Mouse (Mus musculus): ENCODE data around the gene Gm16253. TPM values are rescaled to one million over a fixed set of nuclear protein-coding genes. Genes with fewer than 3 reads are reported as not detected.

The Gm16253 gene
- polyA plus RNA-seq, 2 experiments, result 0.19 to 0.37 TPM

DNA sequence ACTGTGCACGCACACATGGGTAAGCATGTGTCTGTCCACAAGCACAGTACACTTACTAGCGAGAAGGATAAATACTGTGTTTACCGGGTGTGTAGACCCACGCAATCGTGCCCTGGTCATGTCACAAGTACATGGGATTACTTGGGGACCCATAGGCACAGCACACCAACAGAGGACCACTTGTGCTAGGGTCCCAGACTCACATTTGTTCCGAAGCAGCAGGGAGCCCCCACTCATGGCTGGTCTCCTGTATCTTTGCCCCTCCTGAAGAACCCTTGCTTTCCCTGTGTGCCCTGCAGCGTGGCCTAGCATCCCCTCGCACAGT is 22.2 kb downstream of the Gm16253 start:
- H3K4me3 ChIP-seq (replicated peaks; ENCODE audit: low read length), result peak overlapping the region; percentile 45; the same call in 1 of the 2 replicates
- no peak overlapping the region for H3K27ac ChIP-seq (replicated peaks; ENCODE audit: low read depth, low read length)
- 39% methylated on average over 8 of the region's 8 CpGs for WGBS
- no peaks in the 10 kb centered on the region for H3K9me3 ChIP-seq (ENCODE audit: control insufficient read depth, low read length)
- no peaks in the 10 kb centered on the region for H3K27me3 ChIP-seq (ENCODE audit: control insufficient read depth, insufficient read depth, low read length)
- no peak for ATAC-seq (ENCODE audit: low FRiP score, low read depth)
- no peak for DNase-seq (ENCODE audit: low spot score)
- H3K9ac ChIP-seq (ENCODE audit: low read depth, low read length, severe bottlenecking), result peak overlapping the region; percentile 66; the same call in 1 of the 2 replicates
- peak overlapping the region; percentile 99 for H3K4me2 ChIP-seq (replicated peaks; ENCODE audit: low read depth, low read length, severe bottlenecking)
- no peak for TF ChIP-seq POLR2A (IDR thresholded peaks at IDR 0.05; ENCODE audit: borderline replicate concordance, extremely low read depth, insufficient read depth, insufficient read length)
- peaks cover 3% of the 10 kb centered on the region for H3K36me3 ChIP-seq (ENCODE audit: control insufficient read depth, insufficient read depth, low read length)
- H3K4me1 ChIP-seq (ENCODE audit: control insufficient read depth, insufficient read depth, low read length), result peaks cover 45% of the 10 kb centered on the region

DNA sequence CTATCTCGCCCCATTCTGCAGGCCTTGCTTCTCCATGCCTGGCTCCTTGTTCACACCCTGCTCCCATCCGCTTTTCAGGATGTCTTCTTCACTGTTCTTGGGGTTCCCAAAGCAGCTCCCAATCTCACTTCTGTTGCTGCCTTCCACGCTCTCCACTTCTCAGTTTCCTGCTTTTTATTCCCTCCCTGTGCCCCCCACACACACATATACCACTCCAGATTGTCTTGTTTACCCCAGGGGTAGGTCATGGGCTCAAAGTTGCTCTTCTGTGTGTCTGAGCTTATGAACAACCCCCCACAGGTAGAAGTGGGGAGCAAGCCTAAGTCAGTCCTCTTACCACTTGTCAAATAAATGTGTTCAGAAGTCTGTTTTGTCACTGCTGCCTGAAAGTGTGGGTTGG is 22.6 kb downstream of the Gm16253 start:
- H3K4me1 ChIP-seq (ENCODE audit: control insufficient read depth, insufficient read depth, low read length), result peaks cover 49% of the 10 kb centered on the region

DNA sequence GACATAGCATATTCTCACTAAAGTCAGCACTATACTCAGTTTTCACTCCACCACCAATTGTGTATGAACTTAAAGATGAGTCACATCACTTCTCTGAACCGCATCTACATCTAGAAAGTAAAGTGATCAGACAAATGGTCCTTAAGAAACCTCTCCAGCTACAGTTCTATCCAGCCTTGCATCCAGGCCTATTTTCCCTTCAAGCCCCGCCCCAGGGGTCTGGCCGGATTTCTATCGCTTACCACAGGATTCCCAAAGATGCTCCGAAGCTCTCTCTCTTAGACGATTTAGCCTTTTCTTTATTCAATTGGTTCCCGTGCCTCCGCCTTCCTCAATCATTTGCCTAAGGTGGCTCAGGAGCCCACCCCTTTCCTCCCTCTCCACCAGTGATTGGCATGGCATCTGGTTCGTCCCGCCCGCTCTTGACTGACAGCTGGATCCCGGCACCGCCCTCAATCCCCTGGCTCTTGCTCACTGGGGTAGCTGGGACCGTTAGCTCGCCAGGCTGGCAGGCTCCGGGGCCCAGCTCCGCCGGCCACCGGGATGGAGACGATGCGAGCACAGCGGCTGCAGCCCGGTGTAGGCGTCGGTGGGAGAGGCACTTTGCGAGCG is 24.0 kb downstream of the Gm16253 start, which contains the start of gene Lix1l:
TSS of gene Lix1l (plus strand) at position 511 of the 612 bp plus-strand sequence.
- DNase-seq (ENCODE audit: low spot score) (peak; percentile 98), ATAC-seq (ENCODE audit: low FRiP score, low read depth) (peak; percentile 95)
- WGBS, result 1% methylated on average over 18 of the region's 27 CpGs
- H3K27ac ChIP-seq (replicated peaks; ENCODE audit: low read depth, low read length), result peak within 1 kb of the TSS; percentile 91
- H3K9me3 ChIP-seq (ENCODE audit: control insufficient read depth, low read length), result no peaks in the 10 kb centered on the region
- peaks cover 50% of the 10 kb centered on the region for H3K4me1 ChIP-seq (ENCODE audit: control insufficient read depth, insufficient read depth, low read length)
- peak within 1 kb of the TSS; percentile 86 for H3K9ac ChIP-seq (ENCODE audit: low read depth, low read length, severe bottlenecking)
- H3K4me2 ChIP-seq (replicated peaks; ENCODE audit: low read depth, low read length, severe bottlenecking), result peak within 1 kb of the TSS; percentile 63
- H3K4me3 ChIP-seq (replicated peaks; ENCODE audit: low read length), result peak within 1 kb of the TSS; percentile 74
- peaks cover 4% of the 10 kb centered on the region for H3K36me3 ChIP-seq (ENCODE audit: control insufficient read depth, insufficient read depth, low read length)
- peak; percentile 88; the same call in 1 of the 2 replicates for TF ChIP-seq POLR2A (IDR thresholded peaks at IDR 0.05; ENCODE audit: borderline replicate concordance, extremely low read depth, insufficient read depth, insufficient read length)
- no peaks in the 10 kb centered on the region for H3K27me3 ChIP-seq (ENCODE audit: control insufficient read depth, insufficient read depth, low read length)

More for the DNA sequence above, 22.6 kb downstream of the Gm16253 start:
- Histone ChIP-seq H3K9me3 (ENCODE audit: control insufficient read depth, low read length) (no peaks in the 10 kb centered on the region), H3K4me3 (replicated peaks; ENCODE audit: low read length) (peak overlapping the region; percentile 45; the same call in 1 of the 2 replicates), H3K27me3 (ENCODE audit: control insufficient read depth, insufficient read depth, low read length) (no peaks in the 10 kb centered on the region), H3K27ac (replicated peaks; ENCODE audit: low read depth, low read length) (no peak overlapping the region), H3K4me2 (replicated peaks; ENCODE audit: low read depth, low read length, severe bottlenecking) (peak overlapping the region; percentile 99; the same call in 1 of the 2 replicates), H3K9ac (ENCODE audit: low read depth, low read length, severe bottlenecking) (no peak overlapping the region), H3K36me3 (ENCODE audit: control insufficient read depth, insufficient read depth, low read length) (peaks cover 4% of the 10 kb centered on the region)
- no peak for TF ChIP-seq POLR2A (IDR thresholded peaks at IDR 0.05; ENCODE audit: borderline replicate concordance, extremely low read depth, insufficient read depth, insufficient read length)
- DNase-seq (ENCODE audit: low spot score), result no peak
- 71% methylated on average over 3 of the region's 3 CpGs for WGBS
- ATAC-seq (ENCODE audit: low FRiP score, low read depth), result no peak

DNA sequence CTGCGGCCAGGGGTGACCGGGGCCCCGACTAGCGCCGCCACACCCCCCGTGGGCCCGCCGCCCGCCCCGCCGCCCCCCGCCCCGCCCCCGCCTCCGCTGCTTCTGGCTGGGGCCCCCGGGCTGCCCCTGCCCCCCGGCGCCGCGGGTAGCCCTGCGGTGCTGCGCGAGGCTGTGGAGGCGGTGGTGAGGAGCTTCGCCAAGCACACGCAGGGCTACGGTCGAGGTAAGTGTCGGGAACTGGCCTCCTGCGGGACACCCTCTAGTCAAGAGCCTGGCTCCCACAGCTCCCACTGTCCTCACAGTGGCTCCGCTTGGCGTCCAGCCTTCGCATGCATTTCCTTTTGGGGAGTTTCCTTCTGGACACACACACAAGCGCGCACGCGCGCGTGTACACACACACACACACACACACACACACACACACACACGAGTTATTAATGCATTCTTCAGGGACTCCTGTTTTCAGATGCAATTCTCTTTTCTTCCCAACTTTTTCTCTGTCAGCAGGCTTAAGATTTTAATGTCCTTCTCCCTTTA is 24.5 kb downstream of the Gm16253 start:
- 6% methylated on average over 10 of the region's 40 CpGs for WGBS
- DNase-seq (ENCODE audit: low spot score), result peak; percentile 77
- Histone ChIP-seq H3K4me2 (replicated peaks; ENCODE audit: low read depth, low read length, severe bottlenecking) (peak overlapping the region; percentile 63), H3K9ac (ENCODE audit: low read depth, low read length, severe bottlenecking) (peak overlapping the region; percentile 86), H3K4me3 (replicated peaks; ENCODE audit: low read length) (peak overlapping the region; percentile 74), H3K4me1 (ENCODE audit: control insufficient read depth, insufficient read depth, low read length) (peaks cover 45% of the 10 kb centered on the region), H3K9me3 (ENCODE audit: control insufficient read depth, low read length) (no peaks in the 10 kb centered on the region), H3K27me3 (ENCODE audit: control insufficient read depth, insufficient read depth, low read length) (no peaks in the 10 kb centered on the region), H3K36me3 (ENCODE audit: control insufficient read depth, insufficient read depth, low read length) (peaks cover 8% of the 10 kb centered on the region), H3K27ac (replicated peaks; ENCODE audit: low read depth, low read length) (peak overlapping the region; percentile 91)
- ATAC-seq (ENCODE audit: low FRiP score, low read depth), result peak; percentile 66
- TF ChIP-seq POLR2A (IDR thresholded peaks at IDR 0.05; ENCODE audit: borderline replicate concordance, extremely low read depth, insufficient read depth, insufficient read length), result peak; percentile 72; the same call in 1 of the 2 replicates

DNA sequence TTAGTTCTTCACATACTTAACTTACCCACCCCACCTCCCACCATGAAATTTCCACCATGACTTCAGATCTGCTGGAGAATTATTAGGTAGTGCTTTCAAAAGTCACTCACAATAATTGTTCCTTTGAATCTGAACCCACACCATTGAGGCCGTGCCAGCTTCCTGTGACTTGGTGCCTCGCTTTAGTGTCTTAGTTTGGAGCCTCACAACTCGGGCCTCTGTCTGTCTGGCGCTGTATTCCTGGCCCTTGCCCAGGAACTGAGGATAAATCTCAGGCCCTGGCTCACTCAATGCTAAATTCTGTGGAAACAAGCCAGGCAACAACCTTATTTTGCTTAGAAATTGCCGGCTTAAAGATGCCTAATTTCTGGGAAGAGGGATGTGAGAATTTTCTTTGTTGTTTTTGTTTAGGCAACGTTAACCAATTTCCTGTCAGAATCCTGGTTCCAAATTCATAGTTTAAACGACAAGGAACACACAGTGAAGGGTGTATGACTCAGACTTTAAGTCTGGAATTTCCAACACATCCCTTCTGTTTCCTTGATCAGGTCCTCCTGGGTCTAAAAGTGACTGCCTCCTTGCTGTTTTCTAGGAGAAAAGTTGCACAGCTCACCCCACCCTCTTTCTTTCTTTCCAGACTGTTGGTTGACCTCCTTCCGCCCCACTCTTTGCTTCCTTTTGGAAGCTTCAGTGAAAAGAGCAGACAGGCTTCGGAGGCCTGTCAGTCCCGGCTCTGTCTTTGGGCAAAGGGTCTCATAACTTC is 25.3 kb downstream of the Gm16253 start:
- 21% methylated on average over 10 of the region's 10 CpGs for WGBS
- no peaks in the 10 kb centered on the region for H3K27me3 ChIP-seq (ENCODE audit: control insufficient read depth, insufficient read depth, low read length)
- peaks cover 37% of the 10 kb centered on the region for H3K4me1 ChIP-seq (ENCODE audit: control insufficient read depth, insufficient read depth, low read length)
- H3K9me3 ChIP-seq (ENCODE audit: control insufficient read depth, low read length), result no peaks in the 10 kb centered on the region
- H3K4me3 ChIP-seq (replicated peaks; ENCODE audit: low read length), result peak overlapping the region; percentile 74
- peak overlapping the region; percentile 63 for H3K4me2 ChIP-seq (replicated peaks; ENCODE audit: low read depth, low read length, severe bottlenecking)
- H3K36me3 ChIP-seq (ENCODE audit: control insufficient read depth, insufficient read depth, low read length), result peaks cover 9% of the 10 kb centered on the region
- H3K27ac ChIP-seq (replicated peaks; ENCODE audit: low read depth, low read length), result peak overlapping the region; percentile 91
- TF ChIP-seq POLR2A (IDR thresholded peaks at IDR 0.05; ENCODE audit: borderline replicate concordance, extremely low read depth, insufficient read depth, insufficient read length), result no peak
- ATAC-seq (ENCODE audit: low FRiP score, low read depth), result no peak
- peak; percentile 28 for DNase-seq (ENCODE audit: low spot score)
- H3K9ac ChIP-seq (ENCODE audit: low read depth, low read length, severe bottlenecking), result peak overlapping the region; percentile 86
